Mouse (Mus musculus) large intestine, adult 2 months (tissue): ENCODE measurements around the gene Satb2. TPM values are rescaled to one million over a fixed set of nuclear protein-coding genes. Genes with fewer than 3 reads are reported as not detected.

Experiments
- DNase-seq: peaks from one replicate; pipeline ENCODE4 v3.0.0-alpha.2; 2012; ENCODE audit warnings: low read depth, low spot score
- WGBS: fragments of 180-500 bp; shearing (Covaris S2); methylation state at CpG from one replicate; pipeline ENCODE4 v1.1.7; 2018; 5-methylcytosine and 5-hydroxymethylcytosine counted together
- polyA plus RNA-seq: library from polyadenylated mRNA; depleted of rRNA; stranded (reverse); fragments of >200 nt; gene quantifications from 2 replicates; pipeline ENCODE4 v1.2.3, GENCODE M21; 2012

The Satb2 gene
- polyA plus RNA-seq, 1 experiment = 5.1 TPM

DNA sequence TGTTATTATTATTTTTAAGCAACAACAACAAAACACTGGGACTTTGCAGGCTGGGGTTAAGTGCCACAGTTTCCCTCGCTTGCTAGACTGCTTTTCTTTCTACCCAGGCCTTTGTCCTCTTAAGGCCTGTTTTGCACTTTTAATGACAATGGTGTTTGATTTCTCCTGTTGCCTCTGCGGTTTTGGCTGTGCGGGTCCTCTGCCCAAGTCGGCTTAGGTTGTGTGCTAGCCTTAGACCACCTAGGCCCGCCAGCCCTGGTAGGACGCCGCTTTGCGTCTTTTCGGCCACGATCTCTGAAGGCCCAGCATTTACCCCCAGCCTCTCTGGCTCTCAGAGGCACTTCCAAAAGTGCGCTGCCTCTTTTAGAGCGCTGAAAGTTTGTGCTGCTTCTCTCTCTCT, 2.9 kb downstream of the Satb2 start:
- WGBS = 7% methylated on average over 12 of the region's 12 CpGs
- peak; percentile 18 for DNase-seq

- 6% methylated on average over 14 of the region's 14 CpGs for WGBS
- DNase-seq = peak; percentile 16
These were observed 4.3 kb downstream of the Satb2 start for GRCm38 (mm10) chr1:56974187-56974586.

- DNase-seq = no peak
- WGBS = under 1% methylated on average over 16 of the region's 16 CpGs
These were observed 4.9 kb downstream of the Satb2 start for GRCm38 (mm10) chr1:56973593-56973950.

GRCm38 (mm10) chr1:56972950-56973592, 5.4 kb downstream of the Satb2 start:
- WGBS = under 1% methylated on average over 47 of the region's 47 CpGs
- peak; percentile 45 for DNase-seq

DNA sequence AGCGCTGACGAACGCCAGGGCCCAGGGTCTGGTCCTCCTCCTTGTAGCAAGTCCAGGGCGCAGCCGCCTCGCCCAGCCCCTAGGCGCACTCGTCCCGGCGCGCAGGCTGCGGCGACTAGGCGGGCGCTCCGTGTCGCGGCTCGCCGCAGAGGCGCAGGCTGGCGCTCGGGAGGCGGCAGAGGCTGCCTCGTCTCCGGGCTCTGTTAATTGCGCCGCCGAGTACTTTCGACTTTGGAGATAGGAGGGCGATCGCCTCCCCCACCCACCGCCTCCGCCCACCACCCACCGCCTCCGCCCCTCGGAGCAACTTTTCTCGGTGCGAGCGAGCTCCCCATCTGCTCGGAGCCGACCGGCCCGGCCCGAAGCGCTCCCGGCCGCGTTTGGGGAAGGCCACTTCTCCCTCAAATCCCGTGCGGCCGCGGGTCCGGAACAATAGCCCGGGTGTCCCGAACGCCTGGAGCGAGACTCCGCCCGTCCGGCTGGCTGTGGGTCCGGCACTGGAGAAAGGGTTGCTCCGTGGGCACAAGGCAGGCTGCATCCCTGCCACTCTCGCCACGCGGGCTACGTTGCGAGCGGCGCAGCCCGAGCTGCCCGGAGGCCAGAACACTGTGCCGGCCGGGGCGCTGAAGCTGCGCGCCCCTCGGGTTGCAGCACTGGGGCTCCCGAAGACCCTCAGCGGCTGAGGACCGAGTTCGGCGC, 6.0 kb downstream of the Satb2 start:
- WGBS = under 1% methylated on average over 83 of the region's 83 CpGs
- DNase-seq = peak; percentile 4

GRCm38 (mm10) chr1:56971942-56972250, 6.6 kb downstream of the Satb2 start:
- peak; percentile 24 for DNase-seq

DNA sequence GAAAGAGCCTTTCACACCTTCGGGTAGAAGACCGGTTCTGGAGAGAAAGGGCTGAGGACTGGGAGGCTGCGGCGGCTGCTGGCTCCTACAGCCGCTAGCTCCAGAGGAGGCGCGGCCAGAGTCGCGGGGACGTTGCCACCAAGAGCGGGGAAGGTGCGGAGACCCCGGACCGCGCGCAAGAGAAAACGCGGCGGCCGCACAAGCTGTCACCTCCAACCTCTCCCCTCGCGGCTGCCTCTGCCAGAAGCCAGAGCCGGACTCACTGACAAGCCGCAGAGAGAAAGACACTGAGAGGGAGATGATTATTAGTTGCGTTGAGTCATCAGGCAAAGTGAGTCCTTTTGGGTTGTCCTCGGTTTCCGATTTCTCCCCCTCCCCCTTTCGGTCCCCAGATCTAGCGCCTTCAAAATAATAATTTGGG, 7.0 kb downstream of the Satb2 start:
- WGBS = under 1% methylated on average over 29 of the region's 29 CpGs
- peak; percentile 25 for DNase-seq

More at GRCm38 (mm10) chr1:56971942-56972250, 6.6 kb downstream of the Satb2 start:
- WGBS = 1% methylated on average over 23 of the region's 23 CpGs

- no peak for DNase-seq
- under 1% methylated on average over 27 of the region's 27 CpGs for WGBS
These were observed 7.7 kb downstream of the Satb2 start for GRCm38 (mm10) chr1:56970740-56971141.

DNA sequence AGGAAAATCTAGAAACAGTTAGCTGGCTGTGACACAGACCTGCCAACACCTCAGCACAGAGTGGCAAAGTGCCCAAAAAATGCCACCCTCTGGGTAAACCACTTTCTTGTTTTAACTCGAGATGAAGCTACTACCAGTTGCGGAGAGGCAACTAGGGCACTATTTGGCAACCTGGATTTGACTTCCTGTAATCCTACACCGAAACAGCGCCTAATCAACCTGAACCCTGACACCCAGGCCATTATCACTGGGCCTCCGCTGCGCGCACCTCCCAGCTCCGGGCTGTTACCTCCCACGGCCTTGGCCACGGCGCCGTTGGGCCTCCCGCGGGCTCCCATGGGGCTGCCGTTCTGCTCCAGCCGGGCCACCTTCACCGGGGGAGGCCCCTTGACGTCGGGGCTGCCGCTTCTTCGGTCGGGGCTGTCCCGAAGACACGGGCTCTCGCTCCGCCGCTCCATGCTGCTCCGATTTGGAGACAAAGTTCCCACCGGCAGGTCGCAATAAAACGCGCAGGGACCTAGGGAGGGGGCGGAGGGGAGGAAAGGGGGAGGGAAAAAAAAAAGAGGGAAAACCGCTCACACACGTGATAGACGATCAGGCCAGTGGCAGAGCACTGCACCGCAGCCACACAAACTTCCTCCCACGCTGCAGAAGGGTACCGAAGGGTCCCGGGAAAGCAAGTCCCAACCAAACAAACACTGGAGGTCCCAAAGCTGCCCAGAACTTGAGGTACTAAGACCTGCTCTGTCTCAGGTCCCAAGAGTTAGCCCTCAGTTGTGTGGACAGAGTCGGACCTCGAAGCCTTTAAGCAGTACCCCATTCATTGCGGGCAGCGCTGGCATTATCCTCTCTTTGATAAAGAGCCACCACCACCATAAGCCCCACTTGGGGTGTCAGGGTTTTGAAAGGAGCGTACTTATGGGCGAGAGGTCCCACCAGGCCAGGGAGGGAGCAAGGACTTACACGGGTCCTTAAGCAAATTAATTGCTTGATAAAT, 8.8 kb downstream of the Satb2 start:
- peak; percentile 44 for DNase-seq
- WGBS = 3% methylated on average over 47 of the region's 47 CpGs

DNA sequence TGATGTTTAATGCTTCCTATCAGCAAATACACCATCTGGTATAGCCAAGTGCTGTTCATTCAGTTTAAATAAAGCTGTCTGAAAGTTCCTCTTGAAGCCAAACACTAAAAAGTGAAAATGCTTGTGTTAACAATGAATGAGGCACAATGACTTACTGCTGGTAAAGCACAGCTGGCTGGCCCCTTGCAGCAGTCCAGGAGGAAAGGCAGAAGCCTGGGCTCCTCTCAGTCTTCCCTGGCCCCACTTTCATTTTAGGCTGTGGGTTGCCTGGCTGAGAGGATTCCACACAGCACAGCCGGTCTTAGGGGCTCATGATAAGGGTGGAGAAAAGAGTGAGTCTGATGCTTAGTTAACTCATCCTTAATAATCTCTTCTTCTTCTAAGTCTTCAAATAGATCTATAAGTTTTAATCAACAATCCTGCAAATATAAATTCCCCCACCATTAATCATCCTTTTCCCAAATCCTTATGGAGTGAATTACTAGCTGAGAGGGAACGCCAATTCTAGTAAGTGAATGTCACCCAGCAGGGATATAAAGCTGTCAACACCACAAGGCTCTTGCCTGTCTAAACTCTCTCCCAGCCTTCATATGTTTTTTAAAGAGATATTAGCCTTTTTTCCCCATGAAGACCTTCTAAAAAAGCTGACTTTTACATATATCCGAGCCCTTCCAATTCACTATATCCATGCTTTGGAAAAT, 12.4 kb downstream of the Satb2 start:
- no peak for DNase-seq
- 31% methylated on average over 3 of the region's 3 CpGs for WGBS

DNA sequence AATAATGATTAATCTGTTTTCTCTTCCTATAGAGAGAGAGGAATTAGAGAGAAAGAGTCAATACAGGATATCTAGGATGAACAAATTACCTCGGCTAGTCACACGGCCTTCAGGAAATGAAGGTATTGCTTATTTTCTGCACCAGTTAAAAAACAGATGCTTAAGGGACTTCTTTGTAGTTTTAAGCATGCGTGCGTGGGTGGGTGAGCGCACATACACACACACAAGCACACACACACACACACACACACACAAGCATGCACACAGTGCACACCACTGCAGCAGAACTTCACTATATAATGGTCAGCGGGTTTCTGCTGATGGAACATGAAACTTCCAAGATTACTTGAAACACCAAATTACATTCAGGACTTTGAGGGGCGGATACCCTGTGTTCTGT, 14.0 kb downstream of the Satb2 start:
- no peak for DNase-seq
- WGBS = 29% methylated on average over 7 of the region's 7 CpGs

- WGBS = 22% methylated on average over 4 of the region's 4 CpGs
- DNase-seq = no peak
These were observed 15.2 kb downstream of the Satb2 start for GRCm38 (mm10) chr1:56963291-56963690.

DNA sequence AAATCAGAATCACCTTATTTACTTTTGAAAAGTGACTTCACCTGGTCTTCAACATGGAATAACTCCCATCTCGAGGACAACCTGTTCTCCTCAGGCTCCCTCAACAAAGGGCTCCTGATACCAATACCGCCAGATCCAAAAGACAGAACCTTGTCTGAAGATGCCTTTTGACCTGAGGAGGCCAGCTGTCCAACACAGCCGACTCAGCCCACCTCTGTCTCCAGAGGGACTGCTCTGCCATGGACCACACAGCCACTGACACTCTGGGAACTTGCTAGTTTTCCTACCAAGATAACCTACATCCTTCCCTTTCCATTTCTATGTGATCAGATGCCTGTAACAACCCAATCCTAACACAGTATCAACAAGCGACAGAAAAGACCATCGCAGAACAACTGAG, 19.5 kb downstream of the Satb2 start:
- no peak for DNase-seq
- 47% methylated on average over 5 of the region's 5 CpGs for WGBS

DNA sequence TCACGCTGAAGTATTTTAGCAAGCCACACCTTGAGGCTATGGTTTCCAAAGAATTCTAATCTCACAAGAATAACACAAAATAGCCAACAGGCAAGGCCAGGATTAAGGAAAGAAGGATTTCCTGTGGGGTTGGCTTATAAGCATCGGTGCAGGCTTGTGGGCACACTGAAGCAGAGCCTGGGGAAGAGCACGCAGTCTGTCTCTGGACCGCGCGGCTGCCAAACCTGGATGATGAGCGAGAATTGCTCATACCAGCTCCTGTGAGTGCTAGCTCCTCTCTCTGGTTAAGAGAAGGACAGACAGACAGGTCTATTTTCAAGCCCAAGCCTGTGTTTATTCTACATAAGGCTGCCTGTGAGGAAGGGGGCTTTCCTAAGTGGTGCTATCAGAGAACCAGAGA, 20.5 kb downstream of the Satb2 start:
- 34% methylated on average over 7 of the region's 7 CpGs for WGBS
- no peak for DNase-seq

DNA sequence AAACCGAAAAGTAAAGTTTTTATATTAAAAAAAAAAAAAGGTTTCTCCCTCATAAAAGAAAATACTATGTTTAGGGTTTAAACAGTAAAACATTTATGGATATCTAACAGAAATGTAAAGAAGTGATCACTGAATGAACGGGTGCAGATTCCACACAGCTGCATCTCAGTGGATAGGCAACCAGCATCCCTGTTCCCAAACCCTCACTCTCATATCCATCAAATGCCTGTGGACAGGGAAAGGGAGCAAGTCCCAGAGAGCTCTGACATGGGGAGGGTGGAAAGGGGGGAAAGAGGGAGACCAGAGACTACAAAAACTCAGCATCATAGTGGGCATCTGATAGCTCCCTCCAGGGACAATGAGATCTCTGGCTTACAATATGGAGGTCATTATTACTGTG, 21.6 kb downstream of the Satb2 start:
- DNase-seq = no peak
- WGBS = 30% methylated on average over 2 of the region's 2 CpGs

DNA sequence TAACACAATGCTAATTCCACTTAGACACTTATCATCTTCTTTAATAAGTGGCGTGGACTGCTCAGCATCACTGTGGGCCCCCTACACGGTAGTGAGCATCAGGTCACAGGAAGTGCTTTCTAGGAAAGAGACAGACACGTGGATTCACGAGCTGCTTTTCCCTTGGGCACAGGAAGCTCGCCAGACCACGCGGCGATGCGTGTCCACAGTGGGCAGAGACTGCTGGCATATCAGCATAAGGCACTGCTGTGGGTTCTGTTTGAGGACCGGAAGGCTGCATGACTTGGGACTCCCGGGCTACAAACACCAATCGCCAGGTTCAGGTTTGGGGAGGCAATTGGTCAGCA, 22.7 kb downstream of the Satb2 start:
- DNase-seq = no peak
- WGBS = 31% methylated on average over 12 of the region's 12 CpGs

- DNase-seq = no peak
- WGBS = 27% methylated on average over 14 of the region's 14 CpGs
These were observed 23.3 kb downstream of the Satb2 start for GRCm38 (mm10) chr1:56955055-56955738.

GRCm38 (mm10) chr1:56953538-56953937, 24.9 kb downstream of the Satb2 start:
- WGBS = 40% methylated on average over 2 of the region's 2 CpGs

DNA sequence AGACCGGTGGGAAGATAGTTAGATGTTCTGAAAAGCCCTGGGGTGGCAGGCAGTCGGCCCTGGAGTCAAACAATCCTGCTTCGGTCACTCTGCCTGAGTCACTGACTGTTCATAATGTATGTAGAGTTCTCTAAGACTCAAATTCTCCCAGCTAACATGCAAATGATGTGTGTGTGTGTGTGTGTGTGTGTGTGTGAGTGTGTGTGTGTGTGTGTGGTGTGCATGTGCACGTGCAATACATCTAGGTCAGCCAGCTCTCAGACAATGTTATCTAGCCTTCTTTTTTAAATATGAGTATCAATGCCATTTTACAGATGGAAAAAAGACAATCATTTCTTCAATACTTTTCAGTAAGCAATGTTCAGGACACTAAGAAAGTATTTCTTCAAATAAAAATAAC, 26.5 kb downstream of the Satb2 start:
- DNase-seq = no peak
- 30% methylated on average over 4 of the region's 4 CpGs for WGBS

More at GRCm38 (mm10) chr1:56953538-56953937, 24.9 kb downstream of the Satb2 start:
- DNase-seq = no peak
